Mouse (Mus musculus): ENCODE measurements around the gene Gm42715. TPM values are rescaled to one million over a fixed set of nuclear protein-coding genes. Genes with fewer than 3 reads are reported as not detected.

Gm42715 gene
- polyA plus RNA-seq, 1 experiment from 2014 or later = 13.2 TPM

- ATAC-seq = peak; percentile 99
- WGBS = under 1% methylated on average over 49 of the region's 50 CpGs
- no peaks in the 10 kb centered on the region for H3K27me3 ChIP-seq (replicated peaks; ENCODE audit: control insufficient read depth, insufficient read depth, low read length)
- peak within 1 kb of the TSS; percentile 84 for H3K9ac ChIP-seq (ENCODE audit: low read depth, low read length)
- H3K4me3 ChIP-seq (ENCODE audit: low read length) = peak within 1 kb of the TSS; percentile 84
- peak within 1 kb of the TSS; percentile 76 for H3K4me2 ChIP-seq (ENCODE audit: low read length)
- no peaks in the 10 kb centered on the region for H3K9me3 ChIP-seq (ENCODE audit: control insufficient read depth, low read length)
- H3K27ac ChIP-seq (ENCODE audit: low read depth, low read length) = peak within 1 kb of the TSS; percentile 75
- peaks cover 28% of the 10 kb centered on the region for H3K36me3 ChIP-seq (ENCODE audit: control insufficient read depth, insufficient read depth, low read length)
- H3K4me1 ChIP-seq (ENCODE audit: control insufficient read depth, insufficient read depth, low read depth, low read length) = peaks cover 13% of the 10 kb centered on the region
Measured at GRCm38 (mm10) chr7:127588011-127588871, 68.9 kb downstream of the Gm42715 start, which contains the start of the genes Ccdc189 and Rnf40. Gene Ccdc189, minus strand, starts transcription at chr7:127588595. Gene Rnf40, plus strand, starts transcription at chr7:127588767.

GRCm38 (mm10) chr7:127588901-127589300, 69.5 kb downstream of the Gm42715 start:
- H3K9me3 ChIP-seq (ENCODE audit: control insufficient read depth, low read length) = no peaks in the 10 kb centered on the region
- peak overlapping the region; percentile 76 for H3K4me2 ChIP-seq (ENCODE audit: low read length)
- no peaks in the 10 kb centered on the region for H3K27me3 ChIP-seq (replicated peaks; ENCODE audit: control insufficient read depth, insufficient read depth, low read length)
- WGBS = 6% methylated on average over 29 of the region's 29 CpGs
- H3K4me3 ChIP-seq (ENCODE audit: low read length) = peak overlapping the region; percentile 84
- H3K9ac ChIP-seq (ENCODE audit: low read depth, low read length) = peak overlapping the region; percentile 84
- peaks cover 13% of the 10 kb centered on the region for H3K4me1 ChIP-seq (ENCODE audit: control insufficient read depth, insufficient read depth, low read depth, low read length)
- H3K36me3 ChIP-seq (ENCODE audit: control insufficient read depth, insufficient read depth, low read length) = peaks cover 28% of the 10 kb centered on the region
- no peak for ATAC-seq
- H3K27ac ChIP-seq (ENCODE audit: low read depth, low read length) = peak overlapping the region; percentile 75

GRCm38 (mm10) chr7:127589637-127590036, 70.3 kb downstream of the Gm42715 start:
- Histone ChIP-seq H3K4me2 (ENCODE audit: low read length) (peak overlapping the region; percentile 76), H3K36me3 (ENCODE audit: control insufficient read depth, insufficient read depth, low read length) (peaks cover 34% of the 10 kb centered on the region), H3K27me3 (replicated peaks; ENCODE audit: control insufficient read depth, insufficient read depth, low read length) (no peaks in the 10 kb centered on the region), H3K27ac (ENCODE audit: low read depth, low read length) (no peak overlapping the region), H3K9me3 (ENCODE audit: control insufficient read depth, low read length) (no peaks in the 10 kb centered on the region), H3K9ac (ENCODE audit: low read depth, low read length) (no peak overlapping the region), H3K4me1 (ENCODE audit: control insufficient read depth, insufficient read depth, low read depth, low read length) (peaks cover 13% of the 10 kb centered on the region), H3K4me3 (ENCODE audit: low read length) (no peak overlapping the region)
- ATAC-seq = no peak
- WGBS = 93% methylated on average over 9 of the region's 9 CpGs

GRCm38 (mm10) chr7:127591108-127591507, 71.7 kb downstream of the Gm42715 start:
- Histone ChIP-seq H3K9me3 (ENCODE audit: control insufficient read depth, low read length) (no peaks in the 10 kb centered on the region), H3K4me3 (ENCODE audit: low read length) (no peak overlapping the region), H3K9ac (ENCODE audit: low read depth, low read length) (no peak overlapping the region), H3K36me3 (ENCODE audit: control insufficient read depth, insufficient read depth, low read length) (peaks cover 48% of the 10 kb centered on the region), H3K27me3 (replicated peaks; ENCODE audit: control insufficient read depth, insufficient read depth, low read length) (no peaks in the 10 kb centered on the region), H3K4me2 (ENCODE audit: low read length) (no peak overlapping the region), H3K27ac (ENCODE audit: low read depth, low read length) (no peak overlapping the region), H3K4me1 (ENCODE audit: control insufficient read depth, insufficient read depth, low read depth, low read length) (peaks cover 13% of the 10 kb centered on the region)
- WGBS = 89% methylated on average over 10 of the region's 10 CpGs
- no peak for ATAC-seq

- no peak overlapping the region for H3K9ac ChIP-seq (ENCODE audit: low read depth, low read length)
- H3K27me3 ChIP-seq (replicated peaks; ENCODE audit: control insufficient read depth, insufficient read depth, low read length) = no peaks in the 10 kb centered on the region
- H3K27ac ChIP-seq (ENCODE audit: low read depth, low read length) = no peak overlapping the region
- H3K9me3 ChIP-seq (ENCODE audit: control insufficient read depth, low read length) = no peaks in the 10 kb centered on the region
- H3K4me3 ChIP-seq (ENCODE audit: low read length) = no peak overlapping the region
- H3K4me2 ChIP-seq (ENCODE audit: low read length) = no peak overlapping the region
- no peak for ATAC-seq
- WGBS = 92% methylated on average over 14 of the region's 14 CpGs
- peaks cover 8% of the 10 kb centered on the region for H3K4me1 ChIP-seq (ENCODE audit: control insufficient read depth, insufficient read depth, low read depth, low read length)
- H3K36me3 ChIP-seq (ENCODE audit: control insufficient read depth, insufficient read depth, low read length) = peaks cover 62% of the 10 kb centered on the region
Measured at GRCm38 (mm10) chr7:127592575-127592974, 73.2 kb downstream of the Gm42715 start.

GRCm38 (mm10) chr7:127596747-127597146, 77.4 kb downstream of the Gm42715 start:
- Histone ChIP-seq H3K4me1 (ENCODE audit: control insufficient read depth, insufficient read depth, low read depth, low read length) (no peaks in the 10 kb centered on the region), H3K4me3 (ENCODE audit: low read length) (no peak overlapping the region), H3K36me3 (ENCODE audit: control insufficient read depth, insufficient read depth, low read length) (peaks cover 76% of the 10 kb centered on the region), H3K27ac (ENCODE audit: low read depth, low read length) (no peak overlapping the region), H3K27me3 (replicated peaks; ENCODE audit: control insufficient read depth, insufficient read depth, low read length) (no peaks in the 10 kb centered on the region), H3K9me3 (ENCODE audit: control insufficient read depth, low read length) (no peaks in the 10 kb centered on the region), H3K9ac (ENCODE audit: low read depth, low read length) (no peak overlapping the region), H3K4me2 (ENCODE audit: low read length) (no peak overlapping the region)
- 98% methylated on average over 17 of the region's 17 CpGs for WGBS
- ATAC-seq = no peak

- WGBS = 91% methylated on average over 7 of the region's 7 CpGs
- no peak for ATAC-seq
- no peak overlapping the region for H3K9ac ChIP-seq (ENCODE audit: low read depth, low read length)
- no peaks in the 10 kb centered on the region for H3K4me1 ChIP-seq (ENCODE audit: control insufficient read depth, insufficient read depth, low read depth, low read length)
- no peak overlapping the region for H3K27ac ChIP-seq (ENCODE audit: low read depth, low read length)
- H3K9me3 ChIP-seq (ENCODE audit: control insufficient read depth, low read length) = no peaks in the 10 kb centered on the region
- H3K4me3 ChIP-seq (ENCODE audit: low read length) = no peak overlapping the region
- no peak overlapping the region for H3K4me2 ChIP-seq (ENCODE audit: low read length)
- H3K27me3 ChIP-seq (replicated peaks; ENCODE audit: control insufficient read depth, insufficient read depth, low read length) = no peaks in the 10 kb centered on the region
- H3K36me3 ChIP-seq (ENCODE audit: control insufficient read depth, insufficient read depth, low read length) = peaks cover 59% of the 10 kb centered on the region
Measured at GRCm38 (mm10) chr7:127600612-127601011, 81.2 kb downstream of the Gm42715 start.

GRCm38 (mm10) chr7:127601735-127602134, 82.4 kb downstream of the Gm42715 start:
- no peaks in the 10 kb centered on the region for H3K4me1 ChIP-seq (ENCODE audit: control insufficient read depth, insufficient read depth, low read depth, low read length)
- no peak for ATAC-seq
- H3K4me2 ChIP-seq (ENCODE audit: low read length) = no peak overlapping the region
- no peaks in the 10 kb centered on the region for H3K27me3 ChIP-seq (replicated peaks; ENCODE audit: control insufficient read depth, insufficient read depth, low read length)
- H3K4me3 ChIP-seq (ENCODE audit: low read length) = no peak overlapping the region
- H3K9me3 ChIP-seq (ENCODE audit: control insufficient read depth, low read length) = no peaks in the 10 kb centered on the region
- peaks cover 48% of the 10 kb centered on the region for H3K36me3 ChIP-seq (ENCODE audit: control insufficient read depth, insufficient read depth, low read length)
- H3K9ac ChIP-seq (ENCODE audit: low read depth, low read length) = no peak overlapping the region
- H3K27ac ChIP-seq (ENCODE audit: low read depth, low read length) = no peak overlapping the region
- 79% methylated on average over 4 of the region's 4 CpGs for WGBS

GRCm38 (mm10) chr7:127602903-127603302, 83.5 kb downstream of the Gm42715 start:
- Histone ChIP-seq H3K9ac (ENCODE audit: low read depth, low read length) (no peak overlapping the region), H3K9me3 (ENCODE audit: control insufficient read depth, low read length) (no peaks in the 10 kb centered on the region), H3K27ac (ENCODE audit: low read depth, low read length) (no peak overlapping the region), H3K27me3 (replicated peaks; ENCODE audit: control insufficient read depth, insufficient read depth, low read length) (no peaks in the 10 kb centered on the region), H3K4me1 (ENCODE audit: control insufficient read depth, insufficient read depth, low read depth, low read length) (no peaks in the 10 kb centered on the region), H3K36me3 (ENCODE audit: control insufficient read depth, insufficient read depth, low read length) (peaks cover 39% of the 10 kb centered on the region), H3K4me2 (ENCODE audit: low read length) (no peak overlapping the region), H3K4me3 (ENCODE audit: low read length) (no peak overlapping the region)
- no peak for ATAC-seq
- WGBS = 91% methylated on average over 2 of the region's 2 CpGs
